Mouse (Mus musculus) cortical plate, adult 2 months (tissue): ENCODE results near the gene Helz2. TPM values are rescaled to one million over a fixed set of nuclear protein-coding genes. Genes with fewer than 3 reads are reported as not detected.

Experiments
- H3K27ac ChIP-seq: fragments of 200-500 bp; 2 replicates; pipeline ENCODE4 v1.5.1; 2012; ENCODE audit warnings: low read length, control low read depth, inconsistent platforms; ENCODE audit not compliant: insufficient read depth
- H3K4me1 ChIP-seq: fragments of 200-500 bp; 2 replicates; pipeline ENCODE4 v1.6.1; 2011; ENCODE audit warnings: low read length; ENCODE audit not compliant: control insufficient read depth, insufficient read depth
- H3K4me3 ChIP-seq: fragments of 200-500 bp; 2 replicates; pipeline ENCODE4 v1.5.1; 2011; ENCODE audit warnings: mild to moderate bottlenecking, low read length, control low read depth; ENCODE audit not compliant: insufficient read depth
- CTCF ChIP-seq: fragments of 200-500 bp; IDR thresholded peaks from 2 replicates; pipeline ENCODE4 v1.5.1; 2011; ENCODE audit warnings: mild to moderate bottlenecking, control low read depth, low read length; ENCODE audit not compliant: insufficient read depth; ENCODE audit errors: extremely low read depth
- POLR2A ChIP-seq: fragments of 200-500 bp; IDR thresholded peaks from 2 replicates; pipeline ENCODE4 v1.6.1; 2011; ENCODE audit warnings: mild to moderate bottlenecking, low read length, control low read depth; ENCODE audit not compliant: insufficient read depth; ENCODE audit errors: extremely low read depth
- polyA plus RNA-seq: library from polyadenylated mRNA; depleted of rRNA; stranded (reverse); fragments of >200 nt; gene quantifications from 2 replicates; pipeline ENCODE4 v1.2.3, GENCODE M21; 2012

Gene Helz2
- polyA plus RNA-seq, 1 experiment = 3.4 TPM

DNA sequence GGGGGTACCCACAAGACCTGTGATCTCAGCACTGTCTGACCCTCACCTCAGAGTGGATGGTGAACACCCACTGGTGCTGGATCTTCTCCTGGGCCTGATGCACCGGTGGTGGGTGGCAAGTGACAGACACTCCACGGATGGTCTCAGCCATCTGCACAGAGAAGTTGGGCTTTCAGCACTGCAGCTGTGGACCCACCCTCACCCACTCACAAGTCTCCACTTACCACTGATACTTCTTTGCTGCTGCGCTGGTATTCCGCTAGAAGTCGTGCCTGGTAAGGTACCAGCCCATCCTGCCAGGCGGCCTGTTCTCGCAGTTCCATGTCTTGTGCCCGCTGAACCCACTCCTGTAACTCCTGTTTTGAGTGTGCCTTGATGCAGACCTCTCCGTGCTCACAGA lies 2.6 kb downstream of the Helz2 start:
- TF ChIP-seq POLR2A (no peak), CTCF (no peak)
- H3K4me3 ChIP-seq = no peak overlapping the region
- no peaks in the 10 kb centered on the region for H3K4me1 ChIP-seq
- H3K27ac ChIP-seq = no peak overlapping the region

DNA sequence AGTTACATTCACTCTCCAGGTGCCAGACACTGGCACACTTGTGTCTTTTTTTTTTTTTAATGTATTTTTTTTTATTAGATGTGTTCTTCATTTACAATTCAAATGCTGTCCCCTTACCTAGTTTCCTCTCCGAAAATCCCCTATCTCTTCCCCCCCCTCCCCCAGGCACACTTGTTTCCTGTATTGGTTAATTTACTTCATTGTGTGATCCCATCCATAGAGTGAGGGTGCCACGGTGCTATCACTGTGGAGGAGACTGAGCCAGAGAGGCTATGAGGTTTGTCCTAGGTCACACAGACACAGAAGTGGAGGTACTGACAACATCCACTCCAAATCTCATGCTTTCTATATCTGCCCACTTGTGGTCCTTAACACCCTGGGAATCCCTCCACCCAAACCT lies 3.0 kb downstream of the Helz2 start:
- no peaks in the 10 kb centered on the region for H3K4me1 ChIP-seq
- no peak overlapping the region for H3K4me3 ChIP-seq
- TF ChIP-seq POLR2A (no peak), CTCF (no peak)
- no peak overlapping the region for H3K27ac ChIP-seq

DNA sequence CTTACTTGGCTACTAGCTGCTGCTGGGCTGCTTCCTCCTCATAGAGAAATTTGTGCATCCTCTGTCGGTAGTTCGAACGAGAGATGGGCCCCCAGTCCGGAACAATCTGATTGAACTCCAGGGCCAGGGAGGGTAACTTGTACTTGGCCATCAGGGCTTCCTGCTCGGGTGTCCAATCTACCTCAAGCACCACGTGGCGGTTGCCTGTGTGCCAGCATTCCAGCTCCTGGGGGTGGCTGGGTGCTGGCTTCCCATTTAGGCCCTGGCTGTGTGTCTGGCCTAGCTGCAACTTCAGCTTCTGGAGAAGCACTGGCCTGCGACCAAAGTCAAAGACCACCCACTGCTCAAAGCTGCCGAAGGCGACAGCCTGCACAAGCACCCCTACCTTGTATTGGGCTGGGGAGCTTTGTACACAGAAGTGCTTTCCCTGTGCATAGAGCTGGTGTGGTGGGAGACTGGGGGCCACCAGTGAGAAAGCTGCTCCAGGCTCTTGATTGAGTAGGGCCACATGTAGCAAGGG lies 3.7 kb downstream of the Helz2 start:
- TF ChIP-seq POLR2A = no peak
- TF ChIP-seq CTCF = no peak
- no peak overlapping the region for H3K4me3 ChIP-seq
- no peak overlapping the region for H3K27ac ChIP-seq
- no peaks in the 10 kb centered on the region for H3K4me1 ChIP-seq

DNA sequence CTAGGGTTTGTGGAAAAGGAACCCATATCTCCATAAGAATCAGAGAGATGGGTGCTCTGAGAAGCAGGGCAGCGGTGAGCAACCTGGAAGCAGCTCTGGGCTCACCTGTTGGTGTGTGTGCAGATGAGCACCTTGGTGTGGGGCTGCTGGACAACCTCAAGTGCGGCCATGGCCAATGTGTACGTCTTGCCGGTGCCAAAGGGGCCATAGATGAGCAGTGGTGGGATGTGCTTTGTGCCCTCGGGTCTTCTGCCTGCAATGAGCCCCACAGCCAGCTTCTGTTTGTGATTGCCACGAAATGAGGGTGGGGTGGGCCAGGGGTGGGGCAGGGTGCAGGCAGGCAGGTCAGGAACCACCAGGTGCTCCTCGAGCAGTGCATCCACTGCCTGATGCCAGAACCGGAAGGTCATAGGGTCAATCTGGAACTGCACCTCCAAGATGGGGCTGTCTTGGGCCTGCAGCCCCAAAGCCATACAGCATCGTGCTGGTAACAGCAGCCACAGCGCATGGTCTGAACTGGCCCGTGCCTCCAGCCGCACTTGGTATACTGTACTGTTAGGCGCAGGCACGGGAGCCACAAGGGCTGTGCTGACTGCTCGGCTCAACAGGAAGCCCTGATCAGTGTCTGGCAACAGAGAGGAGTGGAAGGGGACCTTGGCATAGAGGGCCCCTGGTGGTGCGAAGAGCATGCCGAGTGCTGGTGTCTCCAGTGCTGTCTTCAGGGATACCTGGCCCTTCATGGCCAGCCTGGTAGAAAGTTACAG lies 4.4 kb downstream of the Helz2 start:
- Histone ChIP-seq H3K4me1 (no peaks in the 10 kb centered on the region), H3K4me3 (no peak overlapping the region)
- TF ChIP-seq POLR2A (no peak), CTCF (no peak)

DNA sequence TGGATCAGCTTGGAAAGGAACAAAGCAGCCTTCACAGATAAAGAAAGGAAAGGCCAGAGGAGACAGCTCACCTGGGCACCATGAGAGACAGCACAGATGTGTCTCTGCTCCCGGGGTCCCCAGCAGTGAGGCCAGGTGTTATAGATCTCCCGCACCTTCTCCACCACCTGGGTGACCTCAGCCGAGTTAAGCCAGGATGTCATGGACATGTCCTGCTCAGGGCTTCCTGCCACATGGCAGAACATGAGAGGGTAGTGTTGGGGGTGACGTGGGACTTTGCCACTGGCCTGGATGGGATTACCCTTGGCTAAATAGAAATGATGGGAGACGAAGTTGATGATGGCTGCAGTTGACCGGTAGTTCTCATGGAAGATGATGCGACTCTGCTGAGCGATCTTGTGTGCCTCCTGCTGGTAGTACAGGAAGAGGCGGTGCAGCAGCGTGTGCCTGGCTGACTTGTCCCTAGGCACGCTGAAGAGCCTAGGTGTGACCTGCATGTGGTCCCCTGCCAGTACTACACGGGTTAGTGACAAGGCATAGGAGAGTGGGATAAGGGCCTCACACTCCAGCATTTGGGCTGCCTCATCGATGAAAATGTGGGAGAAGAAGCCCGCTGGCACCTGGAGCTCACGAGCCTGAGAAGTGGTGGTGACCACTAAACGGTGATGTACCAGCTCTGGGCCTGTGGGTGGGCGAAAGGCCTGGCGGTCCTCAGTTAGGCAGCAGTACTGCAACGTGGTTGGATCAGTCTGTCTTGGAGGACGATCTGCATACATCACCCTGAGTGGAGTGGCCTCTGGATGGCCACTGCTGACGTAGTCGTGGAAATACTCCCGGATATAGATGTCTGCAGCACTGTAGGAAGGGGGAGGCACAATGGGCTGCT lies 5.9 kb downstream of the Helz2 start:
- Histone ChIP-seq H3K4me3 (no peak overlapping the region), H3K27ac (no peak overlapping the region), H3K4me1 (no peaks in the 10 kb centered on the region)
- no peak for TF ChIP-seq POLR2A

More for the DNA sequence above, 4.4 kb downstream of the Helz2 start:
- H3K27ac ChIP-seq = no peak overlapping the region

DNA sequence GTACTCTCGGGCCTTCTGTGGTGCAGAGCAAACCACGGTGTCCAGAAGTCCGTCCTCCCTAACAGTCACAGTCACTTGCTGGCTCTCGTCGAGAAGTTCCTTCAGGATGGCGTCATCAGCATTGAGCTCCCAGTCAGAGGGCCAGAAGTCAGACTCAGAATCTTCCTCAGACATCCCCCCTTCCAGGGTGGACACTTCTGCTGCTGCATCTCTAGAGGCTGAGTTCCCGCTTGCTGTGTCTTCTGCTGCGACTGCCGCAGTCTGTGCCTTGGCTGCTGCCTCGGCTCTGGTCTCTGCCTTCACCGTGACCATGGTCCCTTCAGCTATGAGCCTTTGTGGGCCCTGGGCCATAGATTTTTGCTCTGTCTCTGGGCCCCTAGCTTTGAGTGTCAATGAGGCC lies 7.1 kb downstream of the Helz2 start:
- no peak for TF ChIP-seq CTCF
- TF ChIP-seq POLR2A = no peak
- no peak overlapping the region for H3K27ac ChIP-seq
- H3K4me3 ChIP-seq = no peak overlapping the region
- no peaks in the 10 kb centered on the region for H3K4me1 ChIP-seq

DNA sequence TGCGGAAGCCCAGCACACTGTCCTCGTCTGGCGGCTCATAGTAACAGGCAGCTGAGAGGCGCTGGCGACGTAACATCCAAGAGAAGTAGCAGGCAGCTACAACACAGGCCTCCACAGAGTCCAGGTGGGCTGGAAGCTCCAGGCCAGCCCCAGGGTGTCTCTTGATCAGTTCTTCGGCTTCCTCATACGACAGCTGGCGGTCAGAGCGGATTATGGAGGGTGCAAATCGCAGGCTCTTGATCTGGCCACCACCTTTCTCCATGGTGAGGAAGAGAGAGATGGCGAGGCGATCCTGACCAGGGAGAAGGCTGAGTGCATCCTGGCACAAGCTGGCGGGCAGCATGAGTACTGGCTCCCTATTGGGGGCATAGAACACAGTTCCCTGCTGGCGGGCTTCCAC lies 8.4 kb downstream of the Helz2 start:
- Histone ChIP-seq H3K4me3 (no peak overlapping the region), H3K4me1 (no peaks in the 10 kb centered on the region)
- TF ChIP-seq CTCF (no peak), POLR2A (no peak)

DNA sequence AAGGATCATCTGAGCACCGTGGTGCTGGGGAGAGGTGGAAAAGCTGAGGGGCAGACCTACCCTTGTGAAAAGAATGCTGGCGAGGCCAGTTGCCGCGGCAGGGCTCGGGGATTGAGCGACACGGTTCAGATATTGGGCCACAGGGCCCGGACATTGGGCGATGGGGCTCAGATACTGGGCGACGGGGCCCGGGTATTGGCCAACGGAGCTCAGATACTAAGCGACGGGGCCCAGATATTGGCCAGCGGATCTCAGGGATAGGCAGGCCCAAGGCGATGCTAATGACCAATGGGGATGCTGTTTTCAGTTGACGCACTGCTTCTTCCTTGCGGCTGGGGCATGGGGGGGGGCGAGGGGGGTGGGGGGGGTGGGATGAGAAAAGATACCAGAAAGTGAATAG lies 10.7 kb downstream of the Helz2 start:
- Histone ChIP-seq H3K4me3 (no peak overlapping the region), H3K27ac (no peak overlapping the region)
- no peak for TF ChIP-seq CTCF
- TF ChIP-seq POLR2A = no peak

More for the DNA sequence above, 8.4 kb downstream of the Helz2 start:
- no peak overlapping the region for H3K27ac ChIP-seq

DNA sequence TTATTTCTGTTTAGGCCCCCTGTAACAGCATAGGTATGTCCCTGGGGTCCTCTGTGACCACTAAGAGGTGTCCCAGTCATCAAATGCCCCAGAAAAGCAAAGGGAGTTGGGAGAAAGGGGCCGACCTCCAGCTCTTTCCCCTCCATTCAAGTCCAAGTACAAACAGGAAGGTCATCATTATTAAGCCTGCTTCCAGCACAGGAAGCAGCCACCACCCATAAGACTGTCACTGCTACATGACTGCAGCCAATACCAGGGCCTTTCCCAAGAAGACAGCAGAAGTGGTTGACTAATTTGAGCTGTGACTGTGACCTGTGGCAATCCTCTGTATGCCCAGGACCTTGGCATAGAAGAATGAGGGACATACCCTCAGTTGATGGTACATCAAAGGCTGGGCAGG lies 13.5 kb downstream of the Helz2 start:
- Histone ChIP-seq H3K27ac (no peak overlapping the region), H3K4me3 (no peak overlapping the region), H3K4me1 (no peaks in the 10 kb centered on the region)
- no peak for TF ChIP-seq POLR2A
- no peak for TF ChIP-seq CTCF

More for the DNA sequence above, 10.7 kb downstream of the Helz2 start:
- no peaks in the 10 kb centered on the region for H3K4me1 ChIP-seq

DNA sequence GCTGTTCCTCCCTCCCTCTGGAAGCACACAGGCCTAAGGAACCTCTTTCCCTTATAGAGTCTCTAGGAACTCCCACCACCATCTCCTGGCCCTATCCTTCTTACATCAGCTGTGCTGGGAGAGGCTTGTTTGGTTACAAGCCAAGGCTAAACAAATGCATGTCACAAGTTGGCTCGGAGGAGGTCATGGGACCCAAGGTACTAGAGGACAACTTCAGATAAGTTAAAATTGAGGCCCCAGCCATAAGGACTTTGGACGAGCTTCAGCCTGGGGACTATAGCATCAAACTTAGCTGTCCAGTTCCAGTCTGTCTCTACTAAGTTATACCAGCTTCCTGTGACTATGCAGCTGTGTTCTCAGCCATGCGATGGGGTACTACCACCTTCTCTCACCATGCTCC lies 14.7 kb downstream of the Helz2 start:
- no peak for TF ChIP-seq POLR2A
- TF ChIP-seq CTCF = no peak
- Histone ChIP-seq H3K27ac (no peak overlapping the region), H3K4me3 (no peak overlapping the region), H3K4me1 (no peaks in the 10 kb centered on the region)
